Mouse (Mus musculus) limb, embryonic 12.5 days (tissue): ENCODE data around the gene Pde1a. TPM values are rescaled to one million over a fixed set of nuclear protein-coding genes. Genes with fewer than 3 reads are reported as not detected.

ENCODE experiments used
- ATAC-seq: fragments of 200-750 bp; cut with Nextera tagmentation; 2 replicates; pipeline ENCODE4 v1.8.0; 2017; ENCODE audit warnings: low read depth, moderate TSS enrichment; ENCODE audit not compliant: insufficient number of reproducible peaks, insufficient read depth, low FRiP score, low TSS enrichment
- H3K27ac ChIP-seq: fragments of 300-500 bp; sonication (generic); 2 replicates; pipeline ENCODE4 v1.5.1; 2016; ENCODE audit warnings: mild to moderate bottlenecking, moderate library complexity
- H3K27me3 ChIP-seq: fragments of 300-500 bp; sonication (generic); 2 replicates; pipeline ENCODE4 v1.6.1; 2016; ENCODE audit warnings: mild to moderate bottlenecking, moderate library complexity
- H3K36me3 ChIP-seq: fragments of 300-500 bp; sonication (generic); 2 replicates; pipeline ENCODE4 v1.6.1; 2016; ENCODE audit warnings: mild to moderate bottlenecking, moderate library complexity
- H3K4me1 ChIP-seq: fragments of 300-500 bp; sonication (generic); replicated peaks from 2 replicates; pipeline ENCODE4 v1.6.1; 2016
- H3K4me2 ChIP-seq: fragments of 300-500 bp; sonication (generic); 2 replicates; pipeline ENCODE4 v1.6.1; 2016; ENCODE audit warnings: mild to moderate bottlenecking, moderate library complexity
- H3K4me3 ChIP-seq: fragments of 300-500 bp; sonication (generic); replicated peaks from 2 replicates; pipeline ENCODE4 v1.5.1; 2016; ENCODE audit warnings: mild to moderate bottlenecking
- H3K9ac ChIP-seq: fragments of 300-500 bp; sonication (generic); replicated peaks from 2 replicates; pipeline ENCODE4 v1.6.1; 2016; ENCODE audit warnings: mild to moderate bottlenecking, moderate library complexity
- H3K9me3 ChIP-seq: fragments of 300-500 bp; sonication (generic); 2 replicates; pipeline ENCODE4 v1.6.1; 2016; ENCODE audit warnings: mild to moderate bottlenecking, moderate library complexity
- WGBS: fragments of 180-500 bp; shearing (Covaris S2); methylation state at CpG from one replicate; pipeline ENCODE4 v1.1.7; 2016; 5-methylcytosine and 5-hydroxymethylcytosine counted together
- polyA plus RNA-seq: library from polyadenylated mRNA; unstranded; fragments of >200 nt; fragmentation: Nextera tagmentation; extraction: Ambion mirVana; gene quantifications from 2 replicates; pipeline ENCODE4 v1.2.1, GENCODE M21; 2016

Gene Pde1a
- 2.0 and 3.1 TPM in 2 replicates for polyA plus RNA-seq

GRCm38 (mm10) chr2:80128861-80129698, at the start of gene Pde1a:
TSS of gene Pde1a (minus strand) at chr2:80129458.
- peak within 1 kb of the TSS; percentile 63 for H3K4me2 ChIP-seq
- H3K4me3 ChIP-seq = peak within 1 kb of the TSS; percentile 33
- 0 out of 2 replicates have a peak within 1 kb of the TSS, but pooled peaks have one; percentile 41 for H3K27ac ChIP-seq
- peak; percentile 92 for ATAC-seq
- peaks cover 13% of the 10 kb centered on the region for H3K4me1 ChIP-seq
- no peaks in the 10 kb centered on the region for H3K9me3 ChIP-seq
- 0 out of 2 replicates have a peak within 1 kb of the TSS, but pooled peaks have one; percentile 32 for H3K9ac ChIP-seq
- 11% methylated on average over 21 of the region's 21 CpGs for WGBS
- H3K27me3 ChIP-seq = no peaks in the 10 kb centered on the region
- no peaks in the 10 kb centered on the region for H3K36me3 ChIP-seq

- Histone ChIP-seq H3K9me3 (no peaks in the 10 kb centered on the region), H3K9ac (no peak overlapping the region), H3K27ac (no peak overlapping the region), H3K27me3 (no peaks in the 10 kb centered on the region), H3K36me3 (no peaks in the 10 kb centered on the region), H3K4me3 (no peak overlapping the region), H3K4me2 (no peak overlapping the region), H3K4me1 (no peaks in the 10 kb centered on the region)
- WGBS = 64% methylated on average over 4 of the region's 4 CpGs
- ATAC-seq = no peak
These were observed 49.5 kb upstream of the Pde1a start for GRCm38 (mm10) chr2:80178608-80179280.

GRCm38 (mm10) chr2:80178154-80178553, 48.9 kb upstream of the Pde1a start:
- Histone ChIP-seq H3K27me3 (no peaks in the 10 kb centered on the region), H3K9me3 (no peaks in the 10 kb centered on the region), H3K4me1 (no peaks in the 10 kb centered on the region), H3K27ac (no peak overlapping the region), H3K36me3 (no peaks in the 10 kb centered on the region), H3K4me3 (no peak overlapping the region), H3K4me2 (no peak overlapping the region), H3K9ac (no peak overlapping the region)
- whole genome bisulfite sequencing = 51% methylated on average over 3 of the region's 3 CpGs
- ATAC-seq = no peak

GRCm38 (mm10) chr2:80168103-80168502, 38.8 kb upstream of the Pde1a start:
- H3K4me2 ChIP-seq = no peak overlapping the region
- 86% methylated on average over 1 of the region's 1 CpGs for WGBS
- H3K9me3 ChIP-seq = no peaks in the 10 kb centered on the region
- no peak overlapping the region for H3K4me3 ChIP-seq
- no peaks in the 10 kb centered on the region for H3K27me3 ChIP-seq
- ATAC-seq = no peak
- no peak overlapping the region for H3K9ac ChIP-seq
- no peak overlapping the region for H3K27ac ChIP-seq
- H3K4me1 ChIP-seq = no peaks in the 10 kb centered on the region
- H3K36me3 ChIP-seq = no peaks in the 10 kb centered on the region

GRCm38 (mm10) chr2:80158784-80159183, 29.5 kb upstream of the Pde1a start:
- Histone ChIP-seq H3K27ac (no peak overlapping the region), H3K27me3 (no peaks in the 10 kb centered on the region), H3K4me3 (no peak overlapping the region), H3K4me2 (no peak overlapping the region), H3K4me1 (no peaks in the 10 kb centered on the region), H3K36me3 (no peaks in the 10 kb centered on the region), H3K9me3 (no peaks in the 10 kb centered on the region), H3K9ac (no peak overlapping the region)
- no peak for ATAC-seq
- 86% methylated on average over 2 of the region's 2 CpGs for WGBS

- Histone ChIP-seq H3K9me3 (no peaks in the 10 kb centered on the region), H3K4me1 (no peaks in the 10 kb centered on the region), H3K27ac (no peak overlapping the region), H3K4me2 (no peak overlapping the region), H3K9ac (no peak overlapping the region), H3K27me3 (no peaks in the 10 kb centered on the region), H3K4me3 (no peak overlapping the region), H3K36me3 (no peaks in the 10 kb centered on the region)
- ATAC-seq = no peak
- 87% methylated on average over 3 of the region's 3 CpGs for WGBS
These were observed 28.9 kb upstream of the Pde1a start for GRCm38 (mm10) chr2:80158196-80158595.

- H3K4me2 ChIP-seq = no peak overlapping the region
- no peak overlapping the region for H3K9ac ChIP-seq
- ATAC-seq = no peak
- no peaks in the 10 kb centered on the region for H3K27me3 ChIP-seq
- no peak overlapping the region for H3K27ac ChIP-seq
- H3K36me3 ChIP-seq = no peaks in the 10 kb centered on the region
- H3K4me3 ChIP-seq = no peak overlapping the region
- WGBS = 80% methylated on average over 6 of the region's 6 CpGs
- H3K9me3 ChIP-seq = no peaks in the 10 kb centered on the region
- no peaks in the 10 kb centered on the region for H3K4me1 ChIP-seq
These were observed 20.8 kb upstream of the Pde1a start for GRCm38 (mm10) chr2:80150019-80150418.

- H3K27ac ChIP-seq = no peak overlapping the region
- no peaks in the 10 kb centered on the region for H3K4me1 ChIP-seq
- no peak overlapping the region for H3K4me3 ChIP-seq
- H3K9ac ChIP-seq = no peak overlapping the region
- H3K27me3 ChIP-seq = no peaks in the 10 kb centered on the region
- 69% methylated on average over 3 of the region's 3 CpGs for WGBS
- H3K4me2 ChIP-seq = no peak overlapping the region
- no peaks in the 10 kb centered on the region for H3K9me3 ChIP-seq
- no peaks in the 10 kb centered on the region for H3K36me3 ChIP-seq
- ATAC-seq = no peak
These were observed 20.1 kb upstream of the Pde1a start for GRCm38 (mm10) chr2:80149332-80149731.

- Histone ChIP-seq H3K27me3 (no peaks in the 10 kb centered on the region), H3K9ac (no peak overlapping the region), H3K4me3 (no peak overlapping the region), H3K36me3 (no peaks in the 10 kb centered on the region), H3K4me2 (no peak overlapping the region), H3K4me1 (no peaks in the 10 kb centered on the region), H3K9me3 (no peaks in the 10 kb centered on the region), H3K27ac (no peak overlapping the region)
- WGBS = 79% methylated on average over 3 of the region's 3 CpGs
- ATAC-seq = no peak
These were observed 5.8 kb upstream of the Pde1a start for GRCm38 (mm10) chr2:80135076-80135475.

- 87% methylated on average over 3 of the region's 3 CpGs for WGBS
- Histone ChIP-seq H3K36me3 (no peaks in the 10 kb centered on the region), H3K4me3 (no peak overlapping the region), H3K9ac (no peak overlapping the region), H3K4me2 (no peak overlapping the region), H3K4me1 (peaks cover 13% of the 10 kb centered on the region), H3K27me3 (no peaks in the 10 kb centered on the region), H3K9me3 (no peaks in the 10 kb centered on the region), H3K27ac (no peak overlapping the region)
- ATAC-seq = no peak
These were observed 3.4 kb upstream of the Pde1a start for GRCm38 (mm10) chr2:80132677-80133076.

GRCm38 (mm10) chr2:80126663-80127062, 2.6 kb downstream of the Pde1a start:
- 58% methylated on average over 4 of the region's 4 CpGs for WGBS
- Histone ChIP-seq H3K4me2 (no peak overlapping the region), H3K9me3 (no peaks in the 10 kb centered on the region), H3K4me1 (peaks cover 13% of the 10 kb centered on the region), H3K27me3 (no peaks in the 10 kb centered on the region), H3K4me3 (no peak overlapping the region), H3K36me3 (no peaks in the 10 kb centered on the region), H3K9ac (no peak overlapping the region), H3K27ac (no peak overlapping the region)
- ATAC-seq = no peak
